Mouse (Mus musculus): ENCODE data around the gene Mtmr2. TPM values are rescaled to one million over a fixed set of nuclear protein-coding genes. Genes with fewer than 3 reads are reported as not detected.

Gene Mtmr2
- total RNA-seq, 2 experiments from 2014 or later, result 23.3 to 25.3 TPM

Other genes starting within 250 kb of the Mtmr2 start
- 10 to 100 TPM; 10.4 to 11.2 TPM for gene Cep57, start 78.7 kb downstream of the Mtmr2 start, total RNA-seq (2021)
- gene Fam76b, start 79.3 kb downstream of the Mtmr2 start, total RNA-seq (2021), result 1 to 10 TPM; 8.6 to 9.8 TPM

Measured in heart, postnatal 25 days (tissue).